Mouse (Mus musculus): ENCODE measurements at regions not wholly inside any gene's neighbourhood (a gene's known extent, or its start where the extent isn't known, plus 50 kb on each side); places are given as distances from the start of the nearest gene placed in this dataset.
A peak's percentile ranks its signal among the peaks of the same experiment; 100 is the strongest.

GRCm38 (mm10) chr19:15796466-15796865 is 150.7 kb downstream of the Psat1 start:
- Histone ChIP-seq H3K9ac (replicated peaks) (no peak overlapping the region), H3K4me3 (replicated peaks) (no peak overlapping the region), H3K36me3 (no peaks in the 10 kb centered on the region), H3K27ac (no peak overlapping the region), H3K9me3 (no peaks in the 10 kb centered on the region), H3K4me2 (no peak overlapping the region), H3K4me1 (replicated peaks) (peaks cover 38% of the 10 kb centered on the region), H3K27me3 (peaks cover 12% of the 10 kb centered on the region; the same call in 1 of the 2 replicates)
- no peak for ATAC-seq (ENCODE audit: insufficient number of reproducible peaks, insufficient read depth, low FRiP score, low TSS enrichment, low read depth)
- 33% methylated on average over 4 of the region's 4 CpGs for WGBS

DNA sequence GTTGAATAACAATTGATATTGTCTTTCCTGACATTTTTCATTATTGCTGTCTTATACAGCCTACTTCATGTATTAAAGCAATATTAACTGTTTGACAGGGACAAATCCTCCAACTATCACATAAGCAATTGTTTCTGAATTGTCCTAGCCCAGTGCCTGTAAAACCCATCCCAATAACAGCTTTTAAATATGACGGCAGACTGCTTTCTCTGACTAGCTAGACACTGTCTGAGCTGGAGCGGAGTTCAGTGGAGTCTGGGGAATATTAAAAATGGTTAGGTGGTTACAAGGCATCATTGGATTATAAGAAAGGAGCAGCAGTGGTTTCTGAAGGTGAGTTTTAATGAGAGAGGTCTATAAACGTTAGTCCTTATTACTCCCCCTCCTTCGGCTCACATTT is 155.2 kb downstream of the Psat1 start:
- Histone ChIP-seq H3K27ac (no peak overlapping the region), H3K27me3 (peaks cover 8% of the 10 kb centered on the region; the same call in 1 of the 2 replicates), H3K9me3 (no peaks in the 10 kb centered on the region), H3K36me3 (no peaks in the 10 kb centered on the region), H3K4me3 (replicated peaks) (no peak overlapping the region), H3K9ac (replicated peaks) (no peak overlapping the region), H3K4me1 (replicated peaks) (peaks cover 25% of the 10 kb centered on the region), H3K4me2 (no peak overlapping the region)
- no peak for ATAC-seq (ENCODE audit: insufficient number of reproducible peaks, insufficient read depth, low FRiP score, low TSS enrichment, low read depth)
- WGBS: 26% methylated on average over 4 of the region's 4 CpGs

DNA sequence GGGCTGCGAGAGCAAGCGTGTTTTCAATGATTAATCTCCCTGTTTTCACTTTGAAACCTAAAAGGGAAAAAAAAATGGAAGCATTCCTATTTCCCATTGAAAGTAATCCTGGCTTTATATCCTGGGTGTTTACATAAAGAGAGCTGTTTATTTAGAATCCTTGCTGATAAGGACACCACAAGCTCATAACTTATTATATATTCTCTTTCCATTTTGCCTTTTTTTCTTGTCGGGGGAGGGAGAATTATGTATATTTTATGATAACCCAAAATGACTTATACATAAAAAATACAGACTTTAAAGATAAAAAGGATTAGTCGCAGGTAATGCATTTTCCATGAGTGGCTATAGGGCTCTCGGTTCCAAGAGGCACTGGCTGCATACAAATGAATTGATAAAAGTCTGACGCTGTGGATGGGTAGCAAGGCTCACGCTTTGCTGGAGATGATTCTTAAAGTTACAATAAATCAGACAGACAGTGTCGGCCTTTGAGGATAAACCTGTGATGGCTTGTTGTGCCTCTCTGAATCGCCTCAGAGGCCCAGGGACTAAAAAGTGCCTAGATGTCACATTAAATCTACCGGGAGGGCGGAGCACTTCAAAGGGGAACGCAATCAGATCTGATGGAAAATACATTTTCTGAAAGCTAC is 155.7 kb downstream of the Psat1 start:
- 37% methylated on average over 12 of the region's 12 CpGs for WGBS
- no peaks in the 10 kb centered on the region for H3K36me3 ChIP-seq
- no peak overlapping the region for H3K27ac ChIP-seq
- peaks cover 8% of the 10 kb centered on the region; the same call in 1 of the 2 replicates for H3K27me3 ChIP-seq
- H3K9me3 ChIP-seq: no peaks in the 10 kb centered on the region
- no peak overlapping the region for H3K9ac ChIP-seq (replicated peaks)
- H3K4me2 ChIP-seq: peak overlapping the region; percentile 41
- no peak overlapping the region for H3K4me3 ChIP-seq (replicated peaks)
- no peak for ATAC-seq (ENCODE audit: insufficient number of reproducible peaks, insufficient read depth, low FRiP score, low TSS enrichment, low read depth)
- H3K4me1 ChIP-seq (replicated peaks): peaks cover 22% of the 10 kb centered on the region

DNA sequence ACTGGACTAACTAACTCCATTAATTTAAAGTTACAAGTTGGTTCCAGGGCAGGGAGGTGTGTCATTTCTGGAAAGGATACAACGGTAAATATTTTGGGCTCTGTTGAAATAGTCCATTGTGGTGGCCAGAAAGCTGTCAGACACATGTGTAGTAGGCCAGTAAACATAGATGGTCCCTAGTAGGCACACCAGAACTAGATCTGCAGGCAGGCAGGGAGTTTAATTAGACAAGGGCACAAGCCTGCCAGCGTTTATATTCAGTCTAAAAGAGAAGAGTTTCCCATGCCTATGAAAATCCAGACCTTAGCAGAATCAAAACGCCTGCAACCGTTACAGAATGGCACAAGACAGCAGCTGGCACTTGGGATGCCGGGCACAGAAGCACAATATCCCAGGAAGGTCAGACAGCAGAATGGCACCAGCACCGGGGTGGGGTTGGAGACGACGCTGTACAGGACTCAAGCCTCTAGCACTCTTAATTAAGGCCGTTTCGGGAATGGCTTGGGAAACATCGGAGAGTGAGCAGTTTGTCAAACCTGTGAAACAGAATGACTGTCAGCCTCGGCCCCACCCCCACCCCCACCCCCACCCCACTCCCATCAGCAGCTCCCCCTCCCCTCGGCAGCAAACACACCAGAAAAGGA is 156.4 kb downstream of the Psat1 start:
- H3K4me3 ChIP-seq (replicated peaks): 0 out of 2 replicates have a peak overlapping the region, but pooled peaks have one; percentile 2

GRCm38 (mm10) chr19:15789741-15790140 is 157.4 kb downstream of the Psat1 start:
- Histone ChIP-seq H3K4me1 (replicated peaks) (peaks cover 19% of the 10 kb centered on the region), H3K9ac (replicated peaks) (no peak overlapping the region), H3K4me2 (no peak overlapping the region), H3K9me3 (no peaks in the 10 kb centered on the region), H3K36me3 (no peaks in the 10 kb centered on the region), H3K27ac (no peak overlapping the region), H3K27me3 (peaks cover 6% of the 10 kb centered on the region; the same call in 1 of the 2 replicates), H3K4me3 (replicated peaks) (no peak overlapping the region)
- no peak for ATAC-seq (ENCODE audit: insufficient number of reproducible peaks, insufficient read depth, low FRiP score, low TSS enrichment, low read depth)
- 86% methylated on average over 5 of the region's 5 CpGs for WGBS

More for the DNA sequence above, 156.4 kb downstream of the Psat1 start:
- no peaks in the 10 kb centered on the region for H3K9me3 ChIP-seq
- ATAC-seq (ENCODE audit: insufficient number of reproducible peaks, insufficient read depth, low FRiP score, low TSS enrichment, low read depth): no peak
- H3K9ac ChIP-seq (replicated peaks): no peak overlapping the region
- no peaks in the 10 kb centered on the region for H3K36me3 ChIP-seq
- 16% methylated on average over 13 of the region's 13 CpGs for WGBS
- peaks cover 8% of the 10 kb centered on the region; the same call in 1 of the 2 replicates for H3K27me3 ChIP-seq
- no peak overlapping the region for H3K27ac ChIP-seq
- H3K4me2 ChIP-seq: peak overlapping the region; percentile 41
- peaks cover 19% of the 10 kb centered on the region for H3K4me1 ChIP-seq (replicated peaks)

GRCm38 (mm10) chr19:15784644-15785043 is 162.5 kb downstream of the Psat1 start:
- peaks cover 6% of the 10 kb centered on the region; the same call in 1 of the 2 replicates for H3K4me1 ChIP-seq (replicated peaks)
- no peak overlapping the region for H3K4me3 ChIP-seq (replicated peaks)
- WGBS: 77% methylated on average over 4 of the region's 4 CpGs
- H3K4me2 ChIP-seq: no peak overlapping the region
- no peak overlapping the region for H3K9ac ChIP-seq (replicated peaks)
- ATAC-seq (ENCODE audit: insufficient number of reproducible peaks, insufficient read depth, low FRiP score, low TSS enrichment, low read depth): no peak
- H3K27me3 ChIP-seq: peaks cover under 1% of the 10 kb centered on the region; the same call in 1 of the 2 replicates
- H3K27ac ChIP-seq: no peak overlapping the region
- H3K36me3 ChIP-seq: no peaks in the 10 kb centered on the region
- no peaks in the 10 kb centered on the region for H3K9me3 ChIP-seq

DNA sequence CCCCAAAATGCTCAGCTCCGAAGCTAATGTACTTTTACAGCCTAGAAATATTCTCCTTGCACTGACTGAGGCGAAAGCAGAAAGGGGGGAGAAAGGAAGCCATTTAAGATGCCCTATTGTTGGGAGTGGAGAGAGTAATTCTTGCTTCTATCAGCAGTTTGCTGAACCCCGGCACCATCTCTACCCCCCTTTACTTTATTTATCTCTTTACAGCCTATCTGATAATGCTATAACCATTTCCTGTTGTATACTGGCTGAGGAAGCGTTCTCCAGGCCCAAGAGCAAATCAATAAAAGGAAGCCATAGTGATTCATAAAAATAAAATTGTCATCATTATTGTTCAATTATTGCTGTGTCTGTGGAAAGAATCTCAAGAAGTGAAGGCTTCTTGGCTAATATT is 177.5 kb downstream of the Psat1 start:
- no peak overlapping the region for H3K4me3 ChIP-seq (replicated peaks)
- no peak overlapping the region for H3K27ac ChIP-seq
- peaks cover 9% of the 10 kb centered on the region; the same call in 1 of the 2 replicates for H3K4me1 ChIP-seq (replicated peaks)
- H3K36me3 ChIP-seq: no peaks in the 10 kb centered on the region
- no peak overlapping the region for H3K4me2 ChIP-seq
- no peak for ATAC-seq (ENCODE audit: insufficient number of reproducible peaks, insufficient read depth, low FRiP score, low TSS enrichment, low read depth)
- WGBS: 58% methylated on average over 4 of the region's 4 CpGs
- H3K27me3 ChIP-seq: no peaks in the 10 kb centered on the region
- H3K9me3 ChIP-seq: no peaks in the 10 kb centered on the region
- H3K9ac ChIP-seq (replicated peaks): no peak overlapping the region

GRCm38 (mm10) chr19:15761086-15761485 is 186.1 kb downstream of the Psat1 start:
- no peak for ATAC-seq (ENCODE audit: insufficient number of reproducible peaks, insufficient read depth, low FRiP score, low TSS enrichment, low read depth)
- Histone ChIP-seq H3K4me2 (no peak overlapping the region), H3K36me3 (no peaks in the 10 kb centered on the region), H3K9me3 (no peaks in the 10 kb centered on the region), H3K27ac (no peak overlapping the region), H3K4me1 (replicated peaks) (no peaks in the 10 kb centered on the region), H3K27me3 (no peaks in the 10 kb centered on the region), H3K4me3 (replicated peaks) (no peak overlapping the region), H3K9ac (replicated peaks) (no peak overlapping the region)
- 86% methylated on average over 4 of the region's 4 CpGs for WGBS

GRCm38 (mm10) chr19:15745026-15745777 is 201.9 kb downstream of the Psat1 start:
- Histone ChIP-seq H3K36me3 (no peaks in the 10 kb centered on the region), H3K9ac (replicated peaks) (no peak overlapping the region), H3K27me3 (no peaks in the 10 kb centered on the region), H3K4me1 (replicated peaks) (no peaks in the 10 kb centered on the region), H3K9me3 (no peaks in the 10 kb centered on the region), H3K4me3 (replicated peaks) (no peak overlapping the region), H3K4me2 (no peak overlapping the region), H3K27ac (no peak overlapping the region)
- 66% methylated on average over 8 of the region's 8 CpGs for WGBS
- no peak for ATAC-seq (ENCODE audit: insufficient number of reproducible peaks, insufficient read depth, low FRiP score, low TSS enrichment, low read depth)

GRCm38 (mm10) chr19:15736200-15736599 is 210.9 kb downstream of the Psat1 start:
- Histone ChIP-seq H3K4me2 (no peak overlapping the region), H3K4me3 (replicated peaks) (no peak overlapping the region), H3K4me1 (replicated peaks) (peaks cover 12% of the 10 kb centered on the region), H3K27me3 (no peaks in the 10 kb centered on the region), H3K36me3 (no peaks in the 10 kb centered on the region), H3K9me3 (no peaks in the 10 kb centered on the region), H3K27ac (no peak overlapping the region), H3K9ac (replicated peaks) (no peak overlapping the region)
- no peak for ATAC-seq (ENCODE audit: insufficient number of reproducible peaks, insufficient read depth, low FRiP score, low TSS enrichment, low read depth)
- 80% methylated on average over 2 of the region's 2 CpGs for WGBS

DNA sequence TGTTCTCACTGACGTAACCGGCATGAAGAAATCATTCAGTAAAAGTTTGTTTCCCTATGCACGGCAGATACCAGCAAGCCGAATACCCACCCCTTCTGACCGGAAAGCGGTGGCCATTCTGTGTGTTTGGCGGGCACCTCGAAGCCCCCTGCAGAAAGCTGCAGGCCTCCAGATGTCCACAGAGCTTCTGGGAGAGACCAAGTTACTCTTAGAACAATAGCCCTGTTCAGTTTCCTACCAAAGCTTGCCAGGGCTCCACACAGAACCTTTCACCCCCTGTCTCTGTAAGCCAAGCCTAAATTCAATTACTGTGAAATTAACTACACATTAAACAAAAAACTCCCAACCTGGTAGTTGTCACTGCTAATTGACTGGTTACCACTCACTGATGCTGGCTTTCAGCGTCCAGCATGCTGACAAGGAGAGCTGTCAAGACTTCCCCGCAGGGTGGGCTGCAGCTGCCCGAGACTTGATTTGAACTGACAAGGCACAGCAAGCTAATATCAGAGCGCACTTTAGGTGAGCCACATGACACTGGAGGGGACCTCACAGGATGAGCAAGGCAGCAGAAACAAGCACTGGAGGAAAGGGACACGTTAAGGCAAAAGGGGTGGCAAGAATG is 220.2 kb downstream of the Psat1 start:
- no peaks in the 10 kb centered on the region for H3K36me3 ChIP-seq
- H3K9ac ChIP-seq (replicated peaks): no peak overlapping the region
- no peaks in the 10 kb centered on the region for H3K27me3 ChIP-seq
- WGBS: 59% methylated on average over 13 of the region's 13 CpGs
- no peak for ATAC-seq (ENCODE audit: insufficient number of reproducible peaks, insufficient read depth, low FRiP score, low TSS enrichment, low read depth)
- no peaks in the 10 kb centered on the region for H3K9me3 ChIP-seq
- H3K4me2 ChIP-seq: no peak overlapping the region
- H3K4me3 ChIP-seq (replicated peaks): no peak overlapping the region
- H3K4me1 ChIP-seq (replicated peaks): peaks cover 9% of the 10 kb centered on the region; the same call in 1 of the 2 replicates
- 0 out of 2 replicates have a peak overlapping the region, but pooled peaks have one; percentile 25 for H3K27ac ChIP-seq

Measured in limb, embryonic 12.5 days (tissue).